Mouse (Mus musculus) MEL (cell line): ENCODE results near the gene Col11a2. TPM values are rescaled to one million over a fixed set of nuclear protein-coding genes. Genes with fewer than 3 reads are reported as not detected.

Experiments
- DNase-seq: peaks from one replicate; pipeline ENCODE4 v3.0.0; 2011; ENCODE audit warnings: low read depth, low spot score
- H3K27ac ChIP-seq: 2 replicates; pipeline ENCODE4 v1.5.1; 2012; ENCODE audit warnings: low read depth, mild to moderate bottlenecking, control low read depth, low read length, moderate library complexity; ENCODE audit not compliant: control insufficient read depth
- H3K27me3 ChIP-seq, 2 experiments: fragments of 150-350 bp in 1 of 2; sonication (generic) in 1 of 2; 2 replicates each; pipeline ENCODE4 v1.6.1; 2012; ENCODE audit warnings: low read length in 2 of 2, mild to moderate bottlenecking in 2 of 2, improper control_type of control experiment in 1 of 2, moderate library complexity in 1 of 2; ENCODE audit not compliant: insufficient read depth in 2 of 2, control insufficient read depth in 1 of 2
- H3K36me3 ChIP-seq, 2 experiments: 2 replicates each; pipeline ENCODE4 v1.6.1; 2012 to 2014; ENCODE audit warnings: low read length in 2 of 2, improper control_type of control experiment in 1 of 2, inconsistent platforms in 1 of 2, mild to moderate bottlenecking in 1 of 2; ENCODE audit not compliant: insufficient read depth in 2 of 2, control insufficient read depth in 1 of 2
- H3K4me1 ChIP-seq, 2 experiments: fragments of 150-350 bp in 1 of 2; sonication (generic) in 1 of 2; 2 replicates each; pipeline ENCODE4 v1.6.1; 2012; ENCODE audit warnings: low read length in 2 of 2, improper control_type of control experiment in 1 of 2, mild to moderate bottlenecking in 1 of 2; ENCODE audit not compliant: insufficient read depth in 2 of 2, control insufficient read depth in 1 of 2
- H3K4me3 ChIP-seq, 2 experiments: fragments of 150-350 bp in 1 of 2; sonication (generic) in 1 of 2; 2 replicates each; pipeline ENCODE4 v1.5.1; 2012; ENCODE audit warnings: low read depth in 2 of 2, low read length in 2 of 2, mild to moderate bottlenecking in 2 of 2, moderate library complexity in 2 of 2, control low read depth in 1 of 2, improper control_type of control experiment in 1 of 2; ENCODE audit not compliant: control insufficient read depth in 1 of 2, insufficient read depth in 1 of 2
- H3K79me2 ChIP-seq: 2 replicates; pipeline ENCODE4 v1.6.1; 2012; ENCODE audit warnings: mild to moderate bottlenecking, low read length, moderate library complexity; ENCODE audit not compliant: control insufficient read depth, poor library complexity, insufficient read depth
- H3K9ac ChIP-seq: 2 replicates; pipeline ENCODE4 v1.6.1; 2012; ENCODE audit warnings: low read depth, mild to moderate bottlenecking, control low read depth, low read length, moderate library complexity; ENCODE audit not compliant: control insufficient read depth, poor library complexity, severe bottlenecking
- H3K9me3 ChIP-seq: fragments of 150-350 bp; sonication (generic); replicated peaks from 2 replicates; pipeline ENCODE4 v1.6.1; 2012; ENCODE audit warnings: mild to moderate bottlenecking, low read length, improper control_type of control experiment, moderate library complexity; ENCODE audit not compliant: insufficient read depth
- CHD1 ChIP-seq: IDR thresholded peaks from 2 replicates; pipeline ENCODE4 v1.6.1; 2012; ENCODE audit warnings: low read depth, mild to moderate bottlenecking, inconsistent platforms, low read length, improper control_type of control experiment
- CHD2 ChIP-seq: IDR thresholded peaks from 2 replicates; pipeline ENCODE4 v1.6.1; 2011; ENCODE audit warnings: low read length, improper control_type of control experiment
- CTCF ChIP-seq, 3 experiments: IDR thresholded peaks in 2 of 3; conservative IDR thresholded peaks in 1 of 3; 2 replicates each; pipeline ENCODE4 v1.5.1; 2011 to 2012; ENCODE audit warnings: low read length in 3 of 3, low read depth in 2 of 3, mild to moderate bottlenecking in 2 of 3, improper control_type of control experiment in 1 of 3, inconsistent platforms in 1 of 3, mixed read lengths in 1 of 3, moderate library complexity in 1 of 3; ENCODE audit not compliant: control insufficient read depth in 1 of 3, insufficient read depth in 1 of 3, poor library complexity in 1 of 3, severe bottlenecking in 1 of 3
- E2F4 ChIP-seq: IDR thresholded peaks from 2 replicates; pipeline ENCODE4 v1.6.1; 2011; ENCODE audit warnings: low read depth, low read length, improper control_type of control experiment, borderline replicate concordance
- ELF1 ChIP-seq: IDR thresholded peaks from 2 replicates; pipeline ENCODE4 v1.6.1; 2014; ENCODE audit warnings: low read depth, mild to moderate bottlenecking, inconsistent platforms, low read length, improper control_type of control experiment, moderate library complexity
- GATA1 ChIP-seq: IDR thresholded peaks from 2 replicates; pipeline ENCODE4 v1.6.1; 2011; ENCODE audit warnings: low read depth, low read length, improper control_type of control experiment
- JUND ChIP-seq: IDR thresholded peaks from 2 replicates; pipeline ENCODE4 v1.6.1; 2011; ENCODE audit warnings: low read depth, mild to moderate bottlenecking, improper control_type of control experiment, low read length
- MAFK ChIP-seq: IDR thresholded peaks from 2 replicates; pipeline ENCODE4 v1.6.1; 2011; ENCODE audit warnings: low read depth, mild to moderate bottlenecking, low read length, improper control_type of control experiment, borderline replicate concordance
- MAX ChIP-seq: IDR thresholded peaks from 2 replicates; pipeline ENCODE4 v1.6.1; 2011; ENCODE audit warnings: low read length, improper control_type of control experiment
- NELFE ChIP-seq: IDR thresholded peaks from 2 replicates; pipeline ENCODE4 v1.6.1; 2011; ENCODE audit warnings: low read depth, low read length, improper control_type of control experiment
- POLR2AphosphoS2 ChIP-seq: IDR thresholded peaks from 2 replicates; pipeline ENCODE4 v1.6.1; 2011; ENCODE audit warnings: low read length, improper control_type of control experiment
- RCOR1 ChIP-seq: IDR thresholded peaks from 2 replicates; pipeline ENCODE4 v1.6.1; 2012; ENCODE audit warnings: low read depth, mild to moderate bottlenecking, inconsistent platforms, low read length, improper control_type of control experiment
- TAL1 ChIP-seq: IDR thresholded peaks from 2 replicates; pipeline ENCODE4 v1.6.1; 2012; ENCODE audit warnings: mild to moderate bottlenecking, inconsistent platforms, low read length, moderate library complexity, mixed read lengths
- TBP ChIP-seq: IDR thresholded peaks from 2 replicates; pipeline ENCODE4 v1.8.0; 2011; ENCODE audit warnings: low read depth, low read length, improper control_type of control experiment
- TCF12 ChIP-seq: IDR thresholded peaks from 2 replicates; pipeline ENCODE4 v1.6.1; 2014; ENCODE audit warnings: low read depth, mild to moderate bottlenecking, inconsistent platforms, low read length, improper control_type of control experiment, moderate library complexity
- UBTF ChIP-seq: IDR thresholded peaks from 2 replicates; pipeline ENCODE4 v1.6.1; 2012; ENCODE audit warnings: low read depth, mild to moderate bottlenecking, inconsistent platforms, low read length, improper control_type of control experiment, moderate library complexity, borderline replicate concordance; ENCODE audit not compliant: insufficient read depth
- USF1 ChIP-seq: IDR thresholded peaks from 2 replicates; pipeline ENCODE4 v1.6.1; 2014; ENCODE audit warnings: low read depth, mild to moderate bottlenecking, inconsistent platforms, low read length, improper control_type of control experiment, moderate library complexity
- ZKSCAN1 ChIP-seq: IDR thresholded peaks from 2 replicates; pipeline ENCODE4 v1.6.1; 2012; ENCODE audit warnings: low read depth, mild to moderate bottlenecking, inconsistent platforms, low read length, improper control_type of control experiment, moderate library complexity
- ZNF384 ChIP-seq: IDR thresholded peaks from 2 replicates; pipeline ENCODE4 v1.6.1; 2012; ENCODE audit warnings: low read depth, mild to moderate bottlenecking, inconsistent platforms, low read length, improper control_type of control experiment
- polyA plus RNA-seq, 2 experiments: library from polyadenylated mRNA; stranded (reverse) in 1 of 2; unstranded in 1 of 2; fragments of >175 nt in 1 of 2; fragments of >200 nt in 1 of 2; gene quantifications; 2 replicates each; pipeline versions ENCODE4 v1.2.1 to v1.2.4; 2012; ENCODE audit warnings: low replicate concordance in 2 of 2, low read depth in 1 of 2; ENCODE audit not compliant: insufficient read length in 2 of 2, insufficient read depth in 1 of 2, missing spikeins in 1 of 2
- total RNA-seq: library from RNA; depleted of rRNA; stranded (reverse); fragments of 300-350 nt; gene quantifications from 2 replicates; pipeline ENCODE4 v1.2.3, GENCODE M21; 2012

The Col11a2 gene
- total and polyA plus RNA-seq, 3 experiments = 4.6 to 14.5 TPM; not detected in 1

DNA sequence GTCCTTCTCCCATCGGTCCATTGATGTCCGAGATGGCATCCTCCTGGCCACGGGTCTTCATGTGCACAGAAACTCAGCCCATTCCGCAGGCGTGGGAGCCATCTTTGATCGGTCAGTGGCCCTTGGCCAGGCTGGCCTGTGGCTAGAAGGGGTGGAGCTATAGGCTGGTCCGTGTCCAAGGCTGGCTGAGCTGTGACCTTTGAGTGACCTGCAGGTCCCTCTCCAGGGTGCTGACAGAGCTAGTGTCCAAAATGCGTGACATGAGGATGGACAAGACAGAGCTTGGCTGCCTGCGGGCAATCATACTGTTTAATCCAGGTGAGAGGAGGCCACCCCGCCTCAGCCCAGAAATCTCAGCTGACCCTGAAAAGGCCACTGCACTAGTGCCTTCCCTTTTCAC is 2.6 kb upstream of the Col11a2 start:
- peaks cover 2 to 6% of the 10 kb centered on the region in 2 experiments; a peak in 3 of 4 replicates for H3K36me3 ChIP-seq
- TF ChIP-seq CHD1 (no peak), TCF12 (no peak), JUND (no peak), USF1 (no peak), RCOR1 (no peak), GATA1 (no peak), E2F4 (no peak), NELFE (no peak), TBP (no peak), ZKSCAN1 (no peak), ZNF384 (no peak), MAX (no peak), CHD2 (no peak), CTCF (IDR thresholded peaks at IDR 0.05 in 2 of 3, conservative IDR thresholded peaks at IDR 0.05 in 1 of 3; ENCODE audit: control insufficient read depth in 1 of 3, insufficient read depth in 1 of 3, low read depth in 2 of 3, low read length in 3 of 3, poor library complexity in 1 of 3, severe bottlenecking in 1 of 3) (no peak), POLR2AphosphoS2 (no peak), UBTF (no peak)
- TF ChIP-seq, all 39 proteins: peak for 0
- Histone ChIP-seq H3K4me1 (peaks cover 2 to 10% of the 10 kb centered on the region in 2 experiments; a peak in 3 of 4 replicates), H3K27ac (no peak overlapping the region), H3K4me3 (no peak overlapping the region), H3K9me3 (no peaks in the 10 kb centered on the region), H3K79me2 (peaks cover 20% of the 10 kb centered on the region), H3K9ac (no peak overlapping the region), H3K27me3 (no peaks in the 10 kb centered on the region)
- DNase-seq = no peak

DNA sequence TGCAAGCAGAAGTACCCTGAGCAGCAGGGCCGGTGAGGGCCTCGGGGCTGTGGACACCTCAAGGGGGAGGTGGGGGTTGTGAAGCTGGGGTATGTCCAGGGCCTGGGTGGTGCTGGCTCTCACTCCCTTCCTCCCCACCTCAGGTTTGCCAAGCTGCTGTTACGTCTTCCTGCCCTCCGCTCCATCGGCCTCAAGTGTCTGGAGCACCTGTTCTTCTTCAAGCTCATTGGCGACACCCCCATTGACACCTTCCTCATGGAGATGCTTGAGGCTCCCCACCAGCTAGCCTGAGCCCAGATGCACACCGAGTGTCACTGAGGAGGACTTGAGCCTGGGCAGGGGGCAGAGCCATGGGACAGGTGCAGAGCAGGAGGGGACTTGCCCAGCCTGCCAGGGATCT is 2.0 kb upstream of the Col11a2 start:
- Histone ChIP-seq H3K4me3 (no peak overlapping the region), H3K9ac (no peak overlapping the region), H3K27me3 (no peaks in the 10 kb centered on the region), H3K36me3 (peaks cover 2 to 6% of the 10 kb centered on the region in 2 experiments; a peak in 3 of 4 replicates), H3K27ac (no peak overlapping the region), H3K9me3 (no peaks in the 10 kb centered on the region), H3K79me2 (peaks cover 15% of the 10 kb centered on the region), H3K4me1 (peaks cover 2 to 10% of the 10 kb centered on the region in 2 experiments; a peak in 3 of 4 replicates)
- TF ChIP-seq TBP = no peak
- TF ChIP-seq TAL1 = no peak
- TF ChIP-seq JUND = no peak
- TF ChIP-seq GATA1 = no peak
- TF ChIP-seq MAFK = no peak
- no peak for TF ChIP-seq ELF1
- no peak for TF ChIP-seq CTCF (IDR thresholded peaks at IDR 0.05 in 2 of 3, conservative IDR thresholded peaks at IDR 0.05 in 1 of 3; ENCODE audit: control insufficient read depth in 1 of 3, insufficient read depth in 1 of 3, low read depth in 2 of 3, low read length in 3 of 3, poor library complexity in 1 of 3, severe bottlenecking in 1 of 3)
- no peak for DNase-seq
